Mouse (Mus musculus) ovary, adult 2 months (tissue): ENCODE results near the gene Fcgr4. TPM values are rescaled to one million over a fixed set of nuclear protein-coding genes. Genes with fewer than 3 reads are reported as not detected.

ENCODE experiments used
- polyA plus RNA-seq: library from polyadenylated mRNA; depleted of rRNA; stranded (reverse); fragments of >200 nt; gene quantifications from 2 replicates; pipeline ENCODE4 v1.2.3, GENCODE M21; 2012; rRNA removed

Fcgr4 gene
- 1.6 and 2.6 TPM in 2 replicates for polyA plus RNA-seq

GRCm38 (mm10) chr1:171018737-171019136, at the start of gene Fcgr4:
Gene Fcgr4 (plus strand): TSS chr1:171018920.

GRCm38 (mm10) chr1:170976447-170976846, 42.3 kb upstream of the Fcgr4 start, which contains the start of gene Fcgr2b:
Gene Fcgr2b (minus strand): TSS chr1:170976547.

GRCm38 (mm10) chr1:171064491-171065242, 45.9 kb downstream of the Fcgr4 start, which contains the start of gene Fcgr3:
Gene Fcgr3 (minus strand): TSS chr1:171064935.

Other genes starting within 250 kb of the Fcgr4 start
- gene Atf6, start 151.1 kb upstream of the Fcgr4 start, polyA plus RNA-seq: 14.5 and 16.1 TPM in 2 replicates
- gene Gm26620, start 133.9 kb upstream of the Fcgr4 start, polyA plus RNA-seq: 2.0 and 2.6 TPM in 2 replicates
- gene Dusp12, start 133.4 kb upstream of the Fcgr4 start, polyA plus RNA-seq: 24.9 and 25.4 TPM in 2 replicates
- 1.4 and 2.3 TPM in 2 replicates for gene Fcrlb, start 106.0 kb upstream of the Fcgr4 start, polyA plus RNA-seq
- 0.74 and 0.75 TPM in 2 replicates for gene Fcrla, start 91.3 kb upstream of the Fcgr4 start, polyA plus RNA-seq
- gene Fcgr2b, start 42.4 kb upstream of the Fcgr4 start, polyA plus RNA-seq: 11.5 and 15.1 TPM in 2 replicates
- gene Fcgr3, start 46.0 kb downstream of the Fcgr4 start, polyA plus RNA-seq: 6.7 and 12.5 TPM in 2 replicates
- gene Cfap126, start 95.0 kb downstream of the Fcgr4 start, polyA plus RNA-seq: 22.2 and 34.8 TPM in 2 replicates
- 122 and 172 TPM in 2 replicates for gene Sdhc, start 131.7 kb downstream of the Fcgr4 start, polyA plus RNA-seq
- 0.94 and 1.6 TPM in 2 replicates for gene Mpz, start 131.8 kb downstream of the Fcgr4 start, polyA plus RNA-seq
- gene Pcp4l1, start 177.3 kb downstream of the Fcgr4 start, polyA plus RNA-seq: 46.5 and 111 TPM in 2 replicates
- gene Nr1i3, start 195.1 kb downstream of the Fcgr4 start, polyA plus RNA-seq: 0.12 and 0.35 TPM in 2 replicates
- 29.2 and 35.2 TPM in 2 replicates for gene Tomm40l, start 203.6 kb downstream of the Fcgr4 start, polyA plus RNA-seq
- gene Apoa2, start 206.1 kb downstream of the Fcgr4 start, polyA plus RNA-seq: 3.0 and 21.2 TPM in 2 replicates
- gene Fcer1g, start 215.4 kb downstream of the Fcgr4 start, polyA plus RNA-seq: 66.5 and 67.8 TPM in 2 replicates
- gene Adamts4, start 231.5 kb downstream of the Fcgr4 start, polyA plus RNA-seq: 24.2 and 26.9 TPM in 2 replicates
- 116 and 119 TPM in 2 replicates for gene Ndufs2, start 232.5 kb downstream of the Fcgr4 start, polyA plus RNA-seq